Mouse (Mus musculus) intestine, postnatal 0 days (tissue): ENCODE measurements around the gene Anpep. TPM values are rescaled to one million over a fixed set of nuclear protein-coding genes. Genes with fewer than 3 reads are reported as not detected.

Experiments used
- ATAC-seq: fragments of 200-750 bp; cut with Nextera tagmentation; 2 replicates; pipeline ENCODE4 v1.8.0; 2017; ENCODE audit warnings: mild to moderate bottlenecking, moderate TSS enrichment, moderate library complexity
- H3K27ac ChIP-seq: fragments of 300-500 bp; sonication (generic); 2 replicates; pipeline ENCODE4 v1.5.1; 2014; ENCODE audit warnings: mild to moderate bottlenecking, low read depth, low read length, moderate library complexity
- H3K27me3 ChIP-seq: fragments of 300-500 bp; sonication (generic); replicated peaks from 2 replicates; pipeline ENCODE4 v1.6.1; 2014; ENCODE audit warnings: low read length, mixed read lengths; ENCODE audit not compliant: control insufficient read depth, insufficient read depth
- H3K36me3 ChIP-seq: fragments of 300-500 bp; sonication (generic); 2 replicates; pipeline ENCODE4 v1.6.1; 2014; ENCODE audit warnings: mild to moderate bottlenecking, moderate library complexity; ENCODE audit not compliant: control insufficient read depth, insufficient read depth
- H3K4me1 ChIP-seq: fragments of 300-500 bp; sonication (generic); replicated peaks from 2 replicates; pipeline ENCODE4 v1.6.1; 2014; ENCODE audit warnings: antibody characterized with exemption, low read length, mixed read lengths; ENCODE audit not compliant: control insufficient read depth, insufficient read depth
- H3K4me2 ChIP-seq: fragments of 300-500 bp; sonication (generic); replicated peaks from 2 replicates; pipeline ENCODE4 v1.6.1; 2014; ENCODE audit warnings: low read depth, mild to moderate bottlenecking, moderate library complexity
- H3K4me3 ChIP-seq: fragments of 300-500 bp; sonication (generic); 2 replicates; pipeline ENCODE4 v1.5.1; 2014; ENCODE audit warnings: low read depth, low read length
- H3K9ac ChIP-seq: fragments of 300-500 bp; sonication (generic); 2 replicates; pipeline ENCODE4 v1.6.1; 2014; ENCODE audit warnings: mild to moderate bottlenecking, low read depth, low read length
- H3K9me3 ChIP-seq: fragments of 300-500 bp; sonication (generic); 2 replicates; pipeline ENCODE4 v1.6.1; 2016; ENCODE audit warnings: mixed run types; ENCODE audit not compliant: control insufficient read depth
- CTCF ChIP-seq: sonication (generic); IDR thresholded peaks from 2 replicates; pipeline ENCODE4 v1.5.1; 2016; ENCODE audit warnings: low read depth, mild to moderate bottlenecking, control low read depth, antibody characterized with exemption, moderate library complexity
- WGBS: fragments of 180-500 bp; shearing (Covaris S2); extraction: QIAGEN DNeasy Blood & Tissue Kit; methylation state at CpG from one replicate; pipeline ENCODE4 v1.1.7; 2014; 5-methylcytosine and 5-hydroxymethylcytosine counted together
- polyA plus RNA-seq: library from polyadenylated mRNA; unstranded; fragments of >200 nt; fragmentation: Nextera tagmentation; extraction: Ambion mirVana; gene quantifications from 2 replicates; pipeline ENCODE4 v1.2.1, GENCODE M21; 2015

Gene Anpep
- polyA plus RNA-seq, 1 experiment from 2014 or later, result 476 TPM

DNA sequence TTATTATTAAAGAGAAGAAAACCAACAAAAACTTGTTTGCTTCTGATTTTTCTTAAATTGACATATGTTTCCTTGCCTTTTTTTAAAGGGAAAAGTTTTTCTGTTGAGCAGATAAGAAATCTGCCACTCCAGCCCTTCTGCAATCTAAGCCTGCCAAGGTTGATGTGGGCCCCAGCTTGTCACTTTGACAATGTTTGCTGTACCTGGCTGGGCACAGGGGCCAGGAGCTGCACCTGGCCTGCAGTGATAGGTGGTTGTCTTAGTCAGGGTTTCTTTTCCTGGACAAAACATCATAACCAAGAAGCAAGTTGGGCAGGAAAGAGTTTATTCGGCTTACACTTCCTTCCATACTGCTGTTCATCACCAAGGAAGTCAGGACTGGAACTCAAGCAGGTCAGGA is 47.5 kb downstream of the Anpep start:
- H3K9ac ChIP-seq, result no peak overlapping the region
- 26% methylated on average over 1 of the region's 1 CpGs for WGBS
- peak; percentile 62 for ATAC-seq
- no peak overlapping the region for H3K4me3 ChIP-seq
- no peaks in the 10 kb centered on the region for H3K36me3 ChIP-seq
- H3K9me3 ChIP-seq, result no peaks in the 10 kb centered on the region
- H3K27me3 ChIP-seq, result no peaks in the 10 kb centered on the region; the same call in 1 of the 2 replicates
- TF ChIP-seq CTCF, result no peak
- no peak overlapping the region for H3K27ac ChIP-seq
- no peak overlapping the region for H3K4me2 ChIP-seq
- peaks cover 6% of the 10 kb centered on the region; the same call in 1 of the 2 replicates for H3K4me1 ChIP-seq

DNA sequence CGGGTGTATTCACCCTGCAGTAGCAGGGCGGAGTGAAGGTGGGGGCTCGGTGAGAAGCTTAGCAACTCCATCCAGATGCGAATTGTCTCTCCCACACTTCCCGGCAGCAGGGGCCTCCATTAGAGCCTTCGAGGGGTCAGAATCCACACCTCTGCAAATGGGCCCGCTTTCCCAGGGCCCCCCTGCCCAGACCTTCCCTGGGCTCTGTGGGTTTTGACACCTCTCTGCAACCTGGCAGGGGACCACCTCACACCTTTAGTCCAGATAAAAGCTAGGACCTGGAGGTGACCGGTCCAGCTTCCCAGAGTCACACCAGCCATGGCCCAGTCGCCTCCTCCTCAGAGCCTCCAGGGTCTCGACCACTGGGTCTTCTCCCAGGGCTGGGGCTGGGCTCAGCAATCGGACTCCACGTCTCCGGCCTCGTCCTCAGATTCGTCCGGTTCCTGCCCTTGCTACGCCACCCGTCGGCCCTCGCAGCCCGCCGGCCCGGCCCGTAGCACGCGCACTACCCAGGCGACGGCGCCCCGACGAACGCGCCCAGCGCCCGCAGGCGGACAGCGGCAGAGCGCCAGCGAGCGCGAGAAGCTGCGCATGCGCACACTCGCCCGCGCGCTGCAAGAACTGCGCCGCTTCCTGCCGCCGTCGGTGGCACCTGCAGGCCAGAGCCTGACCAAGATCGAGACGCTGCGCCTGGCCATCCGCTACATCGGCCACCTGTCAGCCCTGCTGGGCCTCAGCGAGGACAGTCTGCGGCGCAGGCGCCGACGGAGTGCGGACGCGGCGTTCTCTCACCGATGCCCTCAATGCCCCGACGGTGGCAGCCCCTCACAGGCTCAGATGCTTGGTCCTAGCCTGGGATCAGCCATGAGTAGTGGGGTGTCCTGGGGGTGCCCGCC is 50.0 kb downstream of the Anpep start, which contains the start of gene Mesp2:
Mesp2 (plus strand) TSS at position 117 of the 896 bp plus-strand sequence.
- Histone ChIP-seq H3K4me1 (peaks cover 6% of the 10 kb centered on the region; the same call in 1 of the 2 replicates), H3K4me2 (peak within 1 kb of the TSS; percentile 57), H3K27ac (no peak within 1 kb of the TSS), H3K9ac (0 out of 2 replicates have a peak within 1 kb of the TSS, but pooled peaks have one; percentile 26), H3K36me3 (no peaks in the 10 kb centered on the region), H3K9me3 (no peaks in the 10 kb centered on the region), H3K4me3 (peak within 1 kb of the TSS; percentile 2; the same call in 1 of the 2 replicates), H3K27me3 (no peaks in the 10 kb centered on the region; the same call in 1 of the 2 replicates)
- TF ChIP-seq CTCF, result peak; percentile 36
- 17% methylated on average over 70 of the region's 71 CpGs for WGBS
- peak; percentile 71 for ATAC-seq

DNA sequence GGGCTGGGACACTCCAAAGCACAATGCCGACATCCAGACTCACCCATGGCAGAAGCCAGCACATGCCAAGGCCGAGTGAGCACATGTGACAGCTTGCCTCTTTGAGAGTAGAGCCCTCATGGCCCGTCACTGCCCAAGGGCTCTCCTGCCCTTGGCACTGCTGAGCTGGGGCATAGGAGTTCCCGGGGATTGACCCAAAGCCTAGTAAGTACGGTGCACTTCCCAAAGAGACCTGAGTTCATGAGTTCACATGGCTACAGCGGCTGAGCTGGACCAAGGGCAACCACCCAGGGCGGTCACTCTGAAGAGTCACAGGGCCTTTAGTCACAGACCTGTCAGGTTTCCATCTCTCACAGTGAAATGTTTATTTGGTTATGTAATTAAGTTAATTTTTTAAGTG is 52.3 kb downstream of the Anpep start:
- Histone ChIP-seq H3K9me3 (no peaks in the 10 kb centered on the region), H3K27me3 (no peaks in the 10 kb centered on the region; the same call in 1 of the 2 replicates), H3K9ac (no peak overlapping the region), H3K4me2 (no peak overlapping the region), H3K27ac (no peak overlapping the region), H3K36me3 (no peaks in the 10 kb centered on the region), H3K4me1 (no peaks in the 10 kb centered on the region), H3K4me3 (no peak overlapping the region)
- no peak for ATAC-seq
- no peak for TF ChIP-seq CTCF
- WGBS, result 89% methylated on average over 7 of the region's 7 CpGs

DNA sequence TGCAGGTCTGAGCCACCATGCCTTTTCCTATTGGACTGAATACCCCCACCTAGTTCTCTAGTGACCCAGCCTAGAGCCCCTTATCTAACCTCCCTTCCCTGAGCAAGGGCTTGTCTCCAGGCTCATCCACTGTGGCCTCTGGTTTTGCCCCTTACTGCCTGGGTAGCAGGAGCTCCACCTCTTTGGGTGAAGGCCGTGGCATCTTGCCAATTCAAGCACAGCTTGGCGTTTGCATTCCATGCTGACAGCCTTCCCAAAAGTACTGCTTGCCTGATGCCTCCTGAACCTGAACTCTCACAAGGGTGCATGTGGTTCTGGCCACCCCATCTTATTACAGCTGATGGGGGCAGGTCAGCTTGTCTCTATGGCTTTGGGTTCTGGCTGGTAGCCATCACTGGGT is 57.0 kb downstream of the Anpep start:
- Histone ChIP-seq H3K4me1 (no peaks in the 10 kb centered on the region), H3K36me3 (no peaks in the 10 kb centered on the region), H3K4me2 (no peak overlapping the region), H3K9ac (no peak overlapping the region), H3K9me3 (no peaks in the 10 kb centered on the region), H3K27me3 (no peaks in the 10 kb centered on the region), H3K4me3 (no peak overlapping the region), H3K27ac (no peak overlapping the region)
- WGBS, result 32% methylated on average over 2 of the region's 2 CpGs
- ATAC-seq, result no peak
- TF ChIP-seq CTCF, result no peak

DNA sequence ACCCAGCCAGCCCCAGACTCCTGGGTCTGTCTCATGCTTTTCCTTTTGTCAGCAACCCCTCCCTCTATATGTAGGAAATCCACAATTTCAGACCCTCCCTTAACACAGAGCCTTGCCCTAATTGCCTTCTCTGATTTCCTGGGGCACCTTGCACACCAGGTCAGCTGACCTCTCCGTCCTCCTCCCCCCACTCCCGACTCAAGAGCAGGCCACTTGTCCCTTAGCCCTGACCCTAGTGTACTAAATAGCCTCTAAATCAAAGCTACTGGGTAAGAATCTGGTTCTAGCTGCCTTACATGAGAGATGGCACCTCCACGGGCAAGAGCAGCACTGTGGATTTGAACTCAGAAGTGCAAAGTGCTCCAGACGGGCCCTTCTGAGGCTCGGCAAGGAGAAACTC is 58.8 kb downstream of the Anpep start:
- ATAC-seq, result no peak
- Histone ChIP-seq H3K27ac (no peak overlapping the region), H3K27me3 (no peaks in the 10 kb centered on the region), H3K9me3 (no peaks in the 10 kb centered on the region), H3K4me3 (no peak overlapping the region), H3K9ac (no peak overlapping the region), H3K4me2 (no peak overlapping the region), H3K4me1 (no peaks in the 10 kb centered on the region), H3K36me3 (no peaks in the 10 kb centered on the region)
- 69% methylated on average over 5 of the region's 5 CpGs for WGBS
- no peak for TF ChIP-seq CTCF

DNA sequence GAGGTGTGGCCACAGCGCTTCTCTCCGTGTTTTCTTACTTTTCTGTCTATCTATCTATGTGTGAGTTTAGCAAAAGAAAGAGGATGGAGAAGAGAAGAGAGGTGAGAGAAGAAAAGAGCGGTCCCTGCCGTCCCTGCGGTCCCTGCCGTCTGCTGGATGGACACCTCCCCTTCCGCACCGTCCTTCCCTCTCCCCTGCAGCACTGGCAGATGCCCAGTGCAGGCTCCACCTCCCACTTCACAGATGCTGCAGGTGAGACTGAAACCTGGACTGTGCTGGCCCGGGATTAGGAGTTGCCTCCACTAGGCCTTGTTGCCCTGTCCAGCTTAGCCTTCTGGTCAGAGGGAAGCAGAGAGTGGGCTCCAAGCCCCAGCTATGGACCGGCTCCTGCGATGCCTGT is 59.5 kb downstream of the Anpep start:
- WGBS, result 82% methylated on average over 9 of the region's 11 CpGs
- no peaks in the 10 kb centered on the region for H3K36me3 ChIP-seq
- no peak for TF ChIP-seq CTCF

More for the DNA sequence above, 59.5 kb downstream of the Anpep start:
- Histone ChIP-seq H3K27me3 (no peaks in the 10 kb centered on the region), H3K4me1 (no peaks in the 10 kb centered on the region), H3K9me3 (no peaks in the 10 kb centered on the region), H3K4me3 (no peak overlapping the region), H3K9ac (no peak overlapping the region), H3K4me2 (no peak overlapping the region), H3K27ac (no peak overlapping the region)
- no peak for ATAC-seq
